Mouse (Mus musculus) brain, embryonic 14.5 days (tissue): Measurements from ENCODE around the gene Brca2.

Source experiments
- CTCF ChIP-seq: fragments of 200-500 bp; IDR thresholded peaks from 2 replicates; pipeline ENCODE4 v1.5.1; 2012; ENCODE audit warnings: inconsistent platforms, mild to moderate bottlenecking, moderate library complexity, borderline replicate concordance; ENCODE audit not compliant: insufficient read depth, insufficient read length; ENCODE audit errors: extremely low read depth
- POLR2A ChIP-seq: fragments of 200-500 bp; IDR thresholded peaks from 2 replicates; pipeline ENCODE4 v1.6.1; 2012; ENCODE audit warnings: mild to moderate bottlenecking, inconsistent platforms, borderline replicate concordance; ENCODE audit not compliant: poor library complexity, insufficient read depth, insufficient read length, severe bottlenecking; ENCODE audit errors: extremely low read depth

GRCm38 (mm10) chr5:150519551-150519950 is 2.9 kb upstream of the Brca2 start:
- TF ChIP-seq CTCF = no peak
- TF ChIP-seq POLR2A = no peak
